Mouse (Mus musculus) layer of hippocampus, postnatal 25 days (tissue): ENCODE data around the gene Lgals2. TPM values are rescaled to one million over a fixed set of nuclear protein-coding genes. Genes with fewer than 3 reads are reported as not detected.
A peak's percentile ranks its signal among the peaks of the same experiment; 100 is the strongest.

Experiments
- DNase-seq, 2 experiments: peaks; one replicate each; pipeline ENCODE4 v3.0.0; 2022; ENCODE audit warnings: mixed read lengths in 2 of 2, low spot score in 1 of 2; ENCODE audit errors: extremely low spot score in 1 of 2
- total RNA-seq, 2 experiments: library from RNA; stranded (reverse); gene quantifications; 2 replicates each; pipeline ENCODE4 v1.2.3; 2021

Lgals2 gene
- total RNA-seq, 2 experiments from 2014 or later: not detected

DNA sequence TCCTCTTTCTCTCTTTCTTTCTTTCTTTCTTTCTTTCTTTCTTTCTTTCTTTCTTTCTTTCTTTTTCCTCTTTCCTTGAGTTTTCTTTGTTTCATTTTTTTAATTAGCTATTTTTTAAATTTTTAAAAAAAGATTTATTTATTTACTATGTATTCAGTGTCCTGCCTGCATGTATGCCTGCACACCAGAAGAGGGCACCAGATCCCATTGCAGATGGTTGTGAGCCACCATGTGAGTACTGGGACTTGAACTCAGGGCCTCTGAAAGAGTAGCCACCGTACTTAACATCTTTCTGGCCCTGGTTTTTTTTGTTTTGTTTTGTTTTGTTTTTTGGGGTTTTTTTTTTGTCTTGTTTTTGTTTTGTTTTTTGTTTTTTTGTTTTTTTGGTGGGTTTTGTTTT lies 25.7 kb downstream of the Lgals2 start:
- no peak for DNase-seq

DNA sequence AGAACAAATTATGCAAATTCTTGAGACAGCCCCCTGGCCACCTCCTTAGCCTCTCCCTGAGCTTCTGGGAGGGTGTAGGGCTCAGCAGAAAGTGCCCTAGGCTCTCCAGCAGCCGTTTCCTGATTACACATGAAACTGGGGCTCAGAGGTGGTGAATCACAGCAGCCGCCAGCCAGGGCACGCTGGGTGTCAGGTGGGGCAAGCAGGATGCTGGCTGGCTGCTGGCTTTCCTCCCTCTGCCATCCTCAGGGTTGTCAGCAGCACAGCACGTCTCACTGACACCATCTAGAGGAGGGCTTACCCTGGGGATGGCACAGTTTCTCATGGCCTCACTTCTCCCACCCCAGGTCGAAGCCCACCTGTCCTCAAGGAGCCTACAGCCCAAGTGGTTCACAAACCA lies 27.0 kb downstream of the Lgals2 start:
- DNase-seq: no peak

DNA sequence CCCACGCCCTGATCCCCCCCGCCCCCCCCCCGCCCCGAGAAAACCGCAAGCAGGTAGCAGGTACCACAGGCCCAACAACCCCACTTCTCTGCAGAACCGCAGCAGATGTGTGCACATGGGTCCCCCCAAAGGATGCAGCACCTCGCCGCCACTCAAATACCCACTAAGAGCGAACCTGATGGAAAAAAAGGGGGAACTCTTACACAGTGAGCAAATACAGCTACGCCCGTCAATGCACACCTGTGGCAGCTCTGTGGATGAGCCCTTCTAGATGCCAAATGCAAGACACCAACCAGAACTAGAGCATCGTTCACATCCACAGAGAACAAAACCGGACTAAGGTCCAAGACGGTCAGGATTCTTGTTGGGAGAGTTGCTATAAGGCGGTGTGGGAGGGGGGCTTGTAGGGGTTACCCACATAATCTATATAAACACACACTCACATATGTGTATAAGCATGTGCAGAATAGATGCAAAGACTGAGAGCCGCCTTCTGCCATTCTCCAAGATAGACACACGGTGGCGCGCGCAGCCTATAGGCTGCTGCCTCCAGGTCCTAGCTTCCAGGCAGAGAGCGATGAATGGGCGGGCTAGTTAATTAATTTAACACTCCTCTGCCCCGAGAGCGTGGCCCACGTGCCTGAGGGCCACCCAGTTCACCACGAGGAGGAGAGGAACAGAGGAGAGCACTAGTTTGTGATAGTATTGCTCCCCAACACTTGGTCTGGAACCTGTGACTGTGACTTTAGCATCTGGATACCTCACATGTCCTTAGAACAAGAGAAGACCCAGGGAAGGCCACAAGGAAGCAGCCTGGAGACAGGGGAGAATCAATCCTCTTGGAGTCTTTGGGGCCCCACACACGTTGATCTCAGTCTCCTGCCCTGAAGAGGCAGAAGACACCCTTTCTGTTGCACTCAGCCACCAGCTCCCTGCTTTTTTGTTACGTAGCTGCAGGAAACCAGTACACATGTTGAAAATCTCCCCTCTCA lies 28.8 kb downstream of the Lgals2 start:
- DNase-seq: peak in 1 of 2 experiments; percentile 70

DNA sequence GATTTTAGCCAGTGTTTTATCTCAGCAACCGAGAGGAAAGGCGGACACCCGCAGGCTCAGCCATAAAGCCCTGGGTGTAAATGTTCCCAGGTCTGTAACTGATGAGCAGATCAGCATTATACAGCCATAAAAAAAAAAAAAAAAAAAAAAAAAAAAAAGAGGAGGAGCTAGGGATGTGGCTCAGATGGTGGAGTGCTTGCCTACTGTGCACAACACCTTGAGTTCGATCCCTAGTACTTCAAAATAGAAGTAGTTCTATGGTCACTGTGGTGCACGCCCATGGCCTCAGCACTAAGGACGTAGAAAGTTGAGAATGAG lies 39.3 kb downstream of the Lgals2 start:
- no peak for DNase-seq

DNA sequence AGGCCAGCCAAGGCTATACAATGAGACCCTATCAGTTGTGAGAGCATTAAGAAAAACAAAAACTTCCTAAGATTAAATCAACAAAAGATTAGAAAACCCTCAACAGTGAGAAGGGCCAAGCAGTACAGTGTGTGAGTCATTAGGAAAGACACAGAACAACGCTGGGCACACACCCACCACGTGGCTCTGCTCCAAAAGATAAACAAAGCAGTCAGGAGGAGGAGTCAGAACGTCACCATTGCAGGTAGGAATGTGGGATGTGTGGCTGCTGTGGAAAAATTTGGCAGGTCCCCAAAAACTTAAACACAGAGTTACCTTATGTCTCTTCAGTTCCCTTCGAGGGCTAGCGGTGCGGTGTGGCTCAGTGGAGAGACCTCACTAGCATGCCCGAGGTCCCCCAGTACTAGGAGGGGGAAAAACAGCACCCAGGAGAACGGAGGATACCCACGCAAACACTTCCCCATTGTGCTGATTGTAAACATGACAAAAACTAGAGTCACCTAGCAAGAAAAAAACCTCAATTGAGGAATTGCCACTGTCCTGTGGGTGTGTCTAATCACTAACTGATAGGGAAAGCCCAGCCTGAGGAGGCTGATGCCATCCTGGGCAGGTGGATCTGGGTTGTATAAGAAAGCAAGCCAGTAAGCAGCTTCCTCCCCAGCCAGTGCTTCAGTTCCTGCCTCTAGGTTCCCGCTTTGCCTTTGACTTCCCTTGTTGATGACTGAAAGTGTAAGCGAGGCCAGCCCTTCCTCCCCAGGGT lies 39.8 kb downstream of the Lgals2 start:
- no peak for DNase-seq

DNA sequence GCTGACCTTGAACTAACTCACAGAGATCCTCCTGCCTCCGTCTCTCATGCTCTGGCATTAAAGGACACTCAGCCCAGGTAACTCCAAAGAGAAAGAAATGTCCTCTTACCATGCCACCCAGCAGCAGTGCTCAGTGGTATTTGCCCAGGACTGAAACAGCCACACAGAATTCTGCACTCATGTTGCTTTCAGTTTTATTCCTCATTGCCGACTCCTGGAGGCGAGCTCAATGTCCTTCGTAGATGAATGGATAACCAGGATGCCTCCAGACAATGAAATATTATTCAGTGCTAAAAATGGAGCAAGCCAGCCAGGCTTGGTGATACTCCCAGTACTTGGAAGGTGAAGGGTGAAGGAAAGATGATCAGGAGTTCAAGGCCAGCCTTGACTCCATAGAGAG lies 41.7 kb downstream of the Lgals2 start:
- no peak for DNase-seq

DNA sequence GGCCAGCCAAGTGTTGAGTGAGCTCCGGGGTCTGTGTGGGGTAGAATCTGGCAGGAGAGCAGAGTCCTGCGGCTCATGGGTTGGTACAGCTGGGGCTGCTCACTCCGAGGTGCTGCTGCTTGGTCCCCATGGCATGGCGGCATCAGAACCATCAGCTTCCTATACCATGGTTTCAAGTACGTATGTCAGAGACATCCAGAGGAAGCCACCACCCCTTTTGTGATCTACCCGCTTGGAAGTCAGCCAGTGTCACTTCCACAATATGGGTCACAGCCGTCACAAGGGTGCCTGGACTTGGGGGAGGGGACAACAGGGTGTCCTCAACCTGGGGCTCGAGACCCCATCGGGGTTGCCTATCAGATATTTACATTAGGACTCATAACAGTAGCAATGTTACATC lies 45.2 kb downstream of the Lgals2 start:
- DNase-seq: no peak

DNA sequence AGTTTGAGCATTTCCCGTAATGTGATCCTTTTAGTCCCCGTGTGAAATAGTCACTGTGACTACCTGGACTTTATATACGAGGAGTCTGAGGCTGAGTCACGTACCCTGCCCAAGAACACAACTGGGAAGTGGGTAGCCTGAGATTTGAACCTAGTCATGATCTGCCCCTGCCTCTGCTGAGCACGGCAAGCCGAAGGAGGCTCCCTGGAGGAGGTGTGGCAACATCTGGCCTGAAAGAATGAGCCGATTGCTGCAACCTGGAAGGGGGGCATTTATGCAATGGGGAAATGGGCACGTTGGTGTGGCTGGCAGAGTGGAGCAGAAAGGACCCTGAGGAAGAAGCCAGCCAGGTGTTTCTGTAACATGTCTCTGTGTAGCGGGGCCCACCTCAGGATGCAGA lies 45.6 kb downstream of the Lgals2 start:
- DNase-seq: no peak

DNA sequence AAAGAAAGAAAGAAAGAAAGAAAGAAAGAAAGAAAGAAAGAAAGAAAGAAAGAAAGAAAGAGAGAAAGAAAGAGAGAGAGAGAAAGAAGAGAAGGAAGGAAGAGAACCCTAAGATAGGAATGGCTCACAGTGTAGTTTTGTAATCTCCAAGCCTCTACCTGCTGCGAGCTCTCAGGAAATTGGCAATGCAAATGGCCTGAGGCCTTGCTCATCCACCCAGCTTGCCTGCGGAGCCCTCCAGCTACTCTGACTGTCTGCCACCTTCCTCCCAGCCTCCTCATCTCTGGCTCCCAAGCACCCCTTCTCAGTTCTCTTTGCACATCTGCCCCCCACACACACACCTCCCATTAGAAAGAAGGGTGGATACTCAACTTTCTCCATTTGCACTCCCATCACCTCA lies 46.3 kb downstream of the Lgals2 start:
- no peak for DNase-seq

DNA sequence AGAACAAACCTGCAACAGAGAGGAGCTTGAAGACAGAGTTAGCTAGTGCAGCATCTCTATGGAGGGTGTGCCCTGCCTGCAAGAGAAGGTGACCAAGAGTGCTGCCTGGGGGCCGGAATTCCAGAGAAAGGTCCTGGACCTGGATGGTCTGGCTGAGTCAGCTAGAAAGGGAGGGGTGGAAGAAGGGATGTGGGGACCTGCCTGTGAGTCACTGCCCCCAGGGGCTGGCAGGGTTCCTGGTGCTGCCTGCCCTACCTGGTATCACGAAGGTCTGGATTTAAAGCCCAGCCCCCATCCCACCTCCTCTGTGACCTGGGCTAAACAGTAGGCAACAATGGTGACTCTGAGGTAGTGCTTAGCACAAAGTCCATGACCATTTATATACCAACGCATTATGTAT lies 48.2 kb downstream of the Lgals2 start:
- no peak for DNase-seq

DNA sequence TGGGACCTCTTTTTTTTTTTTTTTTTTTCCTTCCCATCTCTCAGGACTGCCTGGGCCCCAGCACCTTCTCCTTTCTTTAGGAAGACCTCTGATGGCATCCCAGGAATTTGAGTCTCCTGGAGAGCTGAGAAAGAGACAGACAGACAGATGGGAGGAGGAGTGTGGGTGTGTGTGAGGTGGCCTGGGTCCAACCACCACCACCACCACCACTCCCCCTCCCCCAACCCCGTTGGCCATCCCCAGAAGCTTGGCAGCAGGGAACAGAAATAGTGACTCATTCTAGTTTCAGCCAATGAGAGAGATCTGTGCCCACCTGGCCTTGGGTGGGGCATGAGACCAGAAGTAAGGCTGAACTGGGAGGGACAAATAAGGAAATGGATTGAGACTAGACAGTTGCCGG lies 48.7 kb downstream of the Lgals2 start:
- DNase-seq: no peak

DNA sequence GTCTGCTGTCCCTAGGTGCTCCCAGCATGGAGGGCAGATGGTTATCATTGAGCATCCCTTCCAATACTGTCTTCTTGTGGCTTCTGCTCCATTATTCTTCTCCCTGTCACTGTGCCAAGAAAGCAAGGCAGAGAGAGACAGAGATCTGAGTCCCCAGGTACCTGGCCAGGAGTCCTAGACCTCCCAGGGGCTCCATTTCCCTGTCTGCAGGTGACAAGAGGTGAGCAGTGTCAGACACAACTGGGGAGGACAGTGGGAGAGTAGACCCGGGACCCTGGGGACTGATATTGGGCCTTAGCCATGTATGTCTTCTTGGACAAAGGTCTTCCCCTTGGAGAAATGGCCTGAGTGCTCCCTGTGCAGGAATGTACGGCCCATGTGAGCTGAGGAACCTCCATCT lies 50.0 kb downstream of the Lgals2 start:
- no peak for DNase-seq

DNA sequence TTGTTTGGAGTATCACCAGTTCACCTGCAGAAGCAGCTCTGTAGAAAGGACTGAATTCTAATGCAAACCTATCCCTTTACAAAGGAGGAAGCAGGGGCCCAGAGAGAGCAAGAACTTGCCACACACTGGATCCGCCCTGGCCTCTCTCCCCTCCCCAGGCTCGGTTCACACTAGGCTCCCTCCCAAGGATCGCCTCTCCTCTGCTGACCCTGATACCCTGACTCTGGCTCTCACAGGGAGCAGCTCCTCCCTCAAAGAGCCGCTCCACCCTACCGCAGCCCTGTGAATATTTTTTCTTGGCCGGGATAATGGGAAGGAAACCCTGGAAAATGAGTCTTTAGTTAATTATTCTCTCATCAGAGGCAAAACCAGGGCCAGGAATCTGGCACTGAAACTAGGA lies 51.0 kb downstream of the Lgals2 start:
- no peak for DNase-seq

DNA sequence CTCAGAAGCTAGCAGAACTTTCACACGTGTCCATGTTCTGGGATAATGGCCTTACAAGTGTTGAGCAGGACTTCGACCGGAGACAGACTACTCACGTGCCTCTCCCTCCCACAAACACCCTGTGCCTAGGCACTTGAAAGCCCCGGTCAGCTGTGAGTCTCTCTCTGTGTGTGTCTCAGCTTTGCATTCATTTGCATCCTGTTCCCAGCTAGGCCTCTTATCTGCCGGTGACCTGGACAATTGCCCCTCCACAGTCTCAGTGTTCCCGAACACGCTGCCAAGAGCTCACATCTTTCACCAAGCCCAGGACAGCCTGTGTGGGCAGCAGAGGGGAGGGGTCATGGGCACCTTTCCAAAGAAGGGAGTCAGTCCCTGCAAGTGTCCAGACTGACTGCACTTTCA lies 51.8 kb downstream of the Lgals2 start:
- DNase-seq: no peak

DNA sequence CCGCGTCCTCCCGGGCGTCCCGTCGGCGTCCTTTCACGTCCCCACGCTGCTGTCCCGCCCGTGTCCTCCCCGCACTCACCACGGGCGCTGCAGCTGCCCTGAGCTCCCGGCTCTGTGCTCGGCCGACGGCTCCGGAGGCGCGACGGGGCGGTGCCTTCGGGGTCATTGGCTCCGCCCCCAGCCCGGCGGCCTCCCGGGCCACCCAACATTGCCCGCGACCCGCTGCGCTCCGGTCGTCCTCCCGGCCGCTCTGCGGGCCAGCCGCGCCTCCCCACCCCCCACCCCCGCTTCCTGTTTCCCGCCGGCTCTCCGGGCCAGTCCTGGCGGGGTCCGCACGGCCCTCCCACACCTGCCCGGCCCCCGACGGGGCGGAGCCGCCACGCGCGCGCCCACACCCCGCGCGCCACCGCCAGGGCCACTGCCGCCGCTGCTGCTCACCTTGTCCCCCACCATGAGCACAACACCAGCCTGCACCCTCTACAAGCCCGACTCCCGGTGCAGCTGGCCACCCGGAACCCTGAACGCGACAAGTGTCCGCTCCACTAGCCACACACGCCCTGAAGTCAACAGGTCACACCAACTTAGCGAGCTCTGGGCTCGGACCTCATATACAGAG lies 52.4 kb downstream of the Lgals2 start, which contains the start of gene Card10:
Gene Card10, minus strand, starts transcription at position 267 of the 616 bp plus-strand sequence.
- DNase-seq: no peak

DNA sequence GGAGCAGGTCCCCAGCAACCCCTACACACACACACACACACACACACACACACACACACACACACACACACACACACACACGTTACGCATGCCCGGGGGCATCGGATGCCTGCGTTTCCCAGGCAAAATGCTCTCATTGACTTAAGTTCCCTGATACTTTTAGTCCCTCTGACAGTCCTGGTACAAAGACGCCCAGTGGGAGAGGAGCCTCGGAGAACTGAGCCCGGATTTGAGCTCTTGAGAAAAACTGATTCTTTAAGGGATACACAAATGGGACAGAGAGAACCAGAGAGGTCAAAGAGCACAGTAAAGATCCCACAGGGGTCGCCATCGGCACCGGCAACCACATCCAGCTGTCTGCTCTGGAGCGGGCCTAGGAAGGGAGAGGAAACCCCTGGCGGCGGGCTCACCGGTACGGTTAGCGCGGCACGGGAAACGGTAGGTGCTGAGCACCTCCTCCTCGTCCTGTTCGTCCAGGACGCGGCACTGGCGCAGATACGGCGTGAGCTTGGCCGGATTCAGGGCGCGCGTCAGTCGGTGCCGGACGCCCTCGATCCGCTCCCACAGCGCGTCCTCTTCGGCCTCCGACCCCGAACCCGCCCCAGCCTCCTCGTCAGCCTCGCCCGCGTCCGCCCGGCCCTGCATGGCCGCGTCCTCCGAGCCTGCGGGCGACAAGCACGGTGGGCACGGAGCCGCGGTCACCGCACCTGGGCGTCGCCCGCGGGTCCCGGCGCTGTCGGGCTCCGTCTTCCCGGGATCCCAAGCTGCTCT lies 53.2 kb downstream of the Lgals2 start:
- DNase-seq: no peak

DNA sequence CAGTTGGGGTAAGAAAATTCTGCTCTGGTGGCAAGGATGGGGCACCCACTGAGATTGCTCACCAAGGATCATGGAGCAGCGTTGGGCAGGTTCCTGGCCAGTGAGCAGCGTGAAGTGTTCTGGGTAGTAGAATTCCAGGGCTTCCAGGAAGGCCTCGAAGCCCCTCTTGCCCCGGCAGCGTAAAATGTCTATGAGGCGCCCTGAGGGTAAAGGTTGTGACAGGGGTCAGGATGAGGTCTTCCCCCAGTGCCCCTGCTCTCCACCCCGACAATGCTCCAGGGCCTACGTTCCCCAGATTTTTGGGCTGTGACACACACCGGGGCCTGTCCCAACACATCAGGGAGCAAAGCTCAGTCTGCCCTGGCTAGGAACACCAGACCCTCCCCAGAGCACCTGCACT lies 53.8 kb downstream of the Lgals2 start:
- no peak for DNase-seq
